Mouse (Mus musculus) adrenal gland, postnatal 36 days (tissue): ENCODE results near the gene R3hcc1l. TPM values are rescaled to one million over a fixed set of nuclear protein-coding genes. Genes with fewer than 3 reads are reported as not detected.

Source experiments
- DNase-seq, 2 experiments: peaks; one replicate each; pipeline ENCODE4 v3.0.0; 2021; ENCODE audit warnings: mixed read lengths in 1 of 2
- long read RNA-seq, 2 experiments: library from polyadenylated mRNA; stranded (forward); transcript quantifications; one replicate each; pipeline ENCODE4 v2.0.0; 2021; ENCODE audit warnings: borderline sequencing depth in 2 of 2
- total RNA-seq, 2 experiments: library from RNA; stranded (reverse); gene quantifications; 2 replicates each; pipeline ENCODE4 v1.2.3; 2021

R3hcc1l gene
- total RNA-seq, result 10 to 100 TPM; 25.8 to 32.0 TPM
- long read RNA-seq, experiment 1, full-length matches to known transcripts, result 19 of 25 reads
- long read RNA-seq, experiment 1, partial matches to known transcripts, result 3 of 25 reads
- long read RNA-seq, experiment 1, other reads (novel, unspliced or antisense), result 3 of 25 reads
- long read RNA-seq, experiment 2, full-length matches to known transcripts, result 6 of 6 reads
- long read RNA-seq, experiment 2, partial matches to known transcripts, result 0 of 6 reads
- long read RNA-seq, experiment 2, other reads (novel, unspliced or antisense), result 0 of 6 reads

DNA sequence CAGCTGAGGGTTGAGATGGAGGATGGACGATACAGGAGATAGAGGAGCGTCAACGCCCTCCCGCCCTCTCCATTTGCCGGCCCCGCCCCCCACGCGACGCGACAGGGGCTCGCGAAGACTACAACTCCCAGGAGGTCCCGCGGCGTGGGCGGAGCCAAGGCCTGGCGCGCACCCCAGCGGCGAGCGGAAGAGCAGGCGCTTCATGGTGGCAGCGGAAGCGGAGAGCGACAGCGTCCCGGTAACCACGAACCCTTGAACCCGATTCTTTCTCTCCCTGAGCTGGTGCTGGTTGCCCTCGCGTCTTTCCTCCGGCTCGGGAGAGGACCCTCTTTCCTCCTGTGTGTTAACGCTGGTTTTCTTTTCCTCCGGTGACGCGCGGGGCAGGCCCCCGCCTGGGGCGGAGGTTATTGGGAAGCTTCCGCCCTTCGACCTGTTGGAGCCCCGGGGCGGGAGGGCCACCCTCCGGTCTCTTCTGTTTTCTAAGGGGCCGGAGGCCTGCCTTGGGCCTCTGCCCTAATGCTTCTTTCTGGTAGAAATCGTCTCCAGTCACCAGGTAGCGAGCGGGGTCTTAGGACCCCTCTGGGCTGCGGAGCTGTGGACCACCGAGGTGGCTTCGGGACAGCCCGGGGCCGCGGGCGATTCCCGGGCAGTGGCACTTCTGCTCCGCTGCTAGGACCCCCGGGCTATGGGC is at the start of gene R3hcc1l:
R3hcc1l (plus strand) TSS at position 140 of the 691 bp plus-strand sequence.
- DNase-seq, result peak; percentile 98 to 99

- DNase-seq, result no peak
These were observed 47.0 kb upstream of the R3hcc1l start for GRCm38 (mm10) chr19:42471571-42471970.

DNA sequence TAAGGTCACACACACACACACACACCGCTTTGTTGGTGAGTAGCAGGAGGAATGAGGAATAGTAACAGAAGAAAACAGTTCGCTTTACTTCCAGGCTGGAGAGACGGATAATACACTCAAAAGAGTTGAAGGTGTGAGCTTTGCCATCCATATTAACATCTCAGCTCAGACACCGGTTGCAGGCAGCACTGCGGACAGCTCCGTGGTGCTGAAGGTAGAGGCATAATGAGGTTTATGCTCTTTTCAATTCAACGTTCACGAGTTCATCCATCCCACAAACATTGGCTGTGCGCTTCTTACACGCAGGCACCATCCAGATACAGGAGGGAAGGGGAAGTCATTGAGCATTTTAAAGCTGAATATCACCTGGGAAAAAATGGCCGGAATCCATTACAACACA is 45.7 kb upstream of the R3hcc1l start:
- DNase-seq, result peak; percentile 6 to 22

DNA sequence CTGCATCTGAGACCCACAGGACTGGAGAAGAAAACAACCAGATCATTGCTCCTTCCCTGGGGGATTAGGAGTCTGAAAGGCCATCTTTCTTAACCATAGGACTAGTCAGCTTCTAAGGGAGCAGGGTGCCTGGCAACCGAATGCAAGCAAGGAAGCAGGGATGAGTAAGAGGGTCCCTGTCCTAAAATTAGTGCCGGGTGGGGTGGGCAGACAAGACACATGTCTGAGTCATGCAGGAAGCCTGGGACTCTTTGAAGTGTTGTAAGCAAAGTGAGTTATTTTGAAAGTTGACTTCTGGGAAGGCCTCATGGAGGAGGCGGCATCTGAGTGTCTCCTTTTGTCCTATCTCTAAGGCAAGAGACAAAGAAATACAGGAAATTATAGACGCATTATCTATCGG is 40.8 kb upstream of the R3hcc1l start:
- no peak for DNase-seq

- no peak for DNase-seq
These were observed 40.3 kb upstream of the R3hcc1l start for GRCm38 (mm10) chr19:42478303-42478702.

DNA sequence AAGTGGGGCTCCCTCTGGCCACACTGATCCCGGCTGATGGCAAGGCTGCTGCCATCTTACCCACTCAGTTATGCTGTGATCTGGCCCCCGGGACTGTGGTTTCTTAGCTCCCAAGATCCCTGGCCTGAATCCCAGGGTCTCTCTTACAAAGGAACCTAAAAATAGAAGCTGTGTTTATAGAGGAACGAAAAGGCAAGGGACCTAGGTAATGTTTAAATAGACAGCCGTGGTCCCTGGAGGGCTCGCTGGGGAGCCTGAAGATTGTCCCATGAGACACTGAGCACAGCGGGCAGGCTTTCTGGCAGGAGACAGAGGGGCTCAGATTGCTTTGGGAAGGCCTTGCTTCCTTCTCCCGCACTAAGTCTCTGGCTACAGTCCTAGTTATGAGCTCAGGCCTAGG is 33.1 kb upstream of the R3hcc1l start:
- DNase-seq, result peak in 1 of 2 experiments; percentile 7

DNA sequence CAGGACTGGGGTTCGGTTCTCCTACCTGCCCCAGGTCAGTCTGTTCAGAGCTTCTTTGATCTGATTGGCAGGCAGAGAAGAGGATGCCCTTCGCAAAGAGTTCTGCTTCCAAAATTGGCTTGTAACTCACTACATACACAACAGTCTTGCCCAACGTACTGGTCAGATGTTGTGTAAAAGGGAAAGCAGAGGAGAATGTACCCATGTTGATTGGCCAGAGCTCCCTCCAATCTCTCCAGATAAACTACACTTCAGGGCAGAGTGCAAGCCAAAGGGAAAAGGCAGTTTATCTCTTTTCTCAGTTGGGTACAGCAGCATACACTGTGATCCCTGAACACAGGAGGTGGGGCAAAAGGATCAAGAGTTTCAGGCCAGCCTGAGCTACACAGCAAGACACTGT is 31.3 kb upstream of the R3hcc1l start:
- DNase-seq, result no peak

GRCm38 (mm10) chr19:42493257-42493917 is 25.2 kb upstream of the R3hcc1l start:
- DNase-seq, result no peak

DNA sequence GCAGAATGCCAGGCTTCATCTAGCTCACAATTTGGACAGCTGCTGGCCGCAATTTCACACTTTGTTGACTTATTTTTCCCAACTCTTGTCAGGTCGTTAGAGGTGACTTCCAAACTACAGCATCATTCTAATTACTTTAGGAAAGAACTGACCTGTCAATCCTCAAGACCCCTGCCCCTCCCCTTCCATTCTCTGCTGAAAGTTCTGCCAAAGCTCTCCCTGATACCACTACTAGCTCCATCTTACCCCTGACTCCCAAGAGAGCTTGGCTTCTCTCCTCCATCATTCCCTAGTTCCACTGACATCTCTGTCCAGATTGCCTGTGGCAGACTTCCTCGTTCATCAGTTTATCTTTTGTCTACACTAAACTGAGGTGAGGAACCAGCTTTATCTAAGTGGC is 14.4 kb upstream of the R3hcc1l start:
- DNase-seq, result no peak

GRCm38 (mm10) chr19:42509625-42510024 is 8.9 kb upstream of the R3hcc1l start:
- DNase-seq, result no peak

GRCm38 (mm10) chr19:42510276-42511171 is 8.0 kb upstream of the R3hcc1l start:
- DNase-seq, result peak; percentile 19 to 59

- DNase-seq, result no peak
These were observed 2.9 kb upstream of the R3hcc1l start for GRCm38 (mm10) chr19:42515656-42516055.

DNA sequence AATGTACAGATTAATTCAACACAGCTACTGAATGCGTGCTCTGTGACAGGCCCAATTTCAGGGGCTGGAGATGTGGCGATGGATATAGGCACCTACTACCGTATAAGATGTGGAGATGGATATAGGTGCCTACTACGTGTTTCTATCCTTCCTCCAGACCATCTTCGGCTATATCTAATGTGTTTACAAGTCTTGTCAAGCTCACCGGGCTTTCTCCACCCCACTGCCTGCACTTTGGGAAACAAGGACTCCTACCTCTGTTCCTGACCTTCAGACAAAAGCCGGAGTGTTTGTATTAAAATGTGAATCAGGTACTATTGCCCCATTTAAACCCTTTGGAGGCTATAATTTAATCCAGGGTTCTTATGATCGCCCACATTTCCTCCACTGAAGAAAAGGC is 2.4 kb upstream of the R3hcc1l start:
- DNase-seq, result no peak

GRCm38 (mm10) chr19:42517957-42518619 is 471 bp upstream of the R3hcc1l start:
- no peak for DNase-seq

DNA sequence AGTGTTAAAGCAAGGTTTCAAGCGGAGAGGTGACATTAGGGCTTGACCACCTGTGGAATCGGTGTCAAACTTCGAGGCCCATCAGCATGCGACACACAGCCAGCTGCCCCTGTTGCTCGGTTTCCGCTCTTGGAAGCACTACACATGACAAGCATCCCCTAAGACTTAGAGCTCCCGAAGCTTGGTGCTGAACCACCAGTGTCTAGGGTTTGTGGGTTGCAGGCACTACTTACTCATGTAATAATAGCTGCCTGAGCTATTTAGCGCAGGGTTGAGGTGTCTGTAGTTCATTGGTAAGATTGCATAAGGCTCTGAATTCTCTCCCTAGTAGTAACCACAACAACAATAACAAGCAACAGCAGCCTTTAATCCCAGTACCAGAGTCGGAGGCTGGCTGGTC is 1.2 kb downstream of the R3hcc1l start:
- no peak for DNase-seq

GRCm38 (mm10) chr19:42524703-42525102 is 6.1 kb downstream of the R3hcc1l start:
- DNase-seq, result no peak

DNA sequence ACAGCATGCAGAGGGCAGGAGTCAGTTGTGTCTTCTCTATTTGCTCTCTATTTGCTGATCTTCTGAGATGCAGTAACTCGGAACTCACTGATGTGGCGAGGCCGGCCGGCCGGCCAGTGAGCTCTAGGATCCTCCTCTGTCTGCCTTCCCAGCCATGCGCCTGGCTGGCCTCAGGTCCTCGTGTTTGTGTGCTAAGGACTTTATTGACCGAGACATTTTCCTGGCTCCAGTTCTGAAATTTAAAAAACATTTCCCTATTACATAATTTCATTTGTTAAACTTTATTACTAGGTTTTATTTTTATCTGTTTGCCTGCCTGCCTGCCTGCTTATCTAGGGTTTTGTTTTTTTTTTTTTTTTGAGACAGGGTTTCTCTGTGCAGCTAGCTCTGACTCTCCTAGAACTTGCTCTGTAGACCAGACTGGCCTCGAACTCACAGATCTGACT is 11.5 kb downstream of the R3hcc1l start:
- DNase-seq, result peak; percentile 18 to 20

GRCm38 (mm10) chr19:42534427-42534826 is 15.9 kb downstream of the R3hcc1l start:
- no peak for DNase-seq

DNA sequence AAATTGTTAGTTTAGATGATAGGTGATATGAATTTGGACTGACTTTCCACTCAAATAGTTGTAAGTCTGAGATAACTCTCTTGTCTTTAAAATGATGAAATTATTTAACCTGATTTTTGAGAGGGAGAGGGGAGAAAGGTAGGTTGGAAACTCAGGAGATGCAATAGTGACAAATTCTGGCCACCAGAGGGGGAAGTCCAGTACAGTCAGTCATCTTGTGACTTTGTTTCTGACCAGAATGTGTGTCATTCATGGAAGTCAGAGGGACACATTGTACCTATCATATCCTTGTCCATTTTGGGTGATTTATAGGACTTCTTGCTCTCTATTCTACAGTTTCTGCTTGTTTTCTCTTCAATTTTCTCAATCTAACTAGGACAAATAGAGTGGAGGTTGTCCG is 19.0 kb downstream of the R3hcc1l start:
- DNase-seq, result peak in 1 of 2 experiments; percentile 32

DNA sequence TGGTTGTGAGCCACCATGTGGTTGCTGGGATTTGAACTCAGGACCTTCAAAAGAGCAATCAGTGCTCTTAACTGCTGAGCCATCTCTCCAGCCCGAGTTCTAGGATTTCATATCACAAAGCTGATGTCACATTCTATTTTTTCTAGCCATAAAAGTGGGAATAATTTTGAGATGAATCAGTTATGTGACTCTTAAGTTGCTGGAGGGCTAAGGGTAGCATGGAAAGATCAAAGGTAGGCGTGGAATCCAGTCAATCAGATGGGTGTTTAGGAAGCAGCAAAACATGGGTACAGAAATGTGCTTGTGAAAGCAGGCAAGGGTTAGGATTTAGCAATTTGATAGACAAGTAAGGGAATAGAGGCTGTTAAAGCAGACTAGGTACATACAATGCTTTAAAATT is 20.4 kb downstream of the R3hcc1l start:
- no peak for DNase-seq

GRCm38 (mm10) chr19:42539414-42540189 is 21.0 kb downstream of the R3hcc1l start:
- DNase-seq, result peak in 1 of 2 experiments; percentile 12
